Mouse (Mus musculus) erythroblast, embryonic 14.5 days (primary cell): ENCODE results near the gene Eif2ak4.

Experiments
- GATA1 ChIP-seq: IDR thresholded peaks from 2 replicates; pipeline ENCODE4 v1.6.1; 2012; ENCODE audit warnings: low read length, inconsistent platforms, mixed read lengths
- TAL1 ChIP-seq: IDR thresholded peaks from 3 replicates; pipeline ENCODE4 v1.6.1; 2012; ENCODE audit warnings: low read length, inconsistent platforms, mixed read lengths

GRCm38 (mm10) chr2:118512418-118513377 lies 124.3 kb downstream of the Eif2ak4 start:
- TF ChIP-seq TAL1 = no peak
- no peak for TF ChIP-seq GATA1
